Mouse (Mus musculus): Measurements from ENCODE around the gene Adcy9. TPM values are rescaled to one million over a fixed set of nuclear protein-coding genes. Genes with fewer than 3 reads are reported as not detected.

Gene Adcy9
- polyA plus RNA-seq, 1 experiment from 2014 or later = 1.3 TPM

DNA sequence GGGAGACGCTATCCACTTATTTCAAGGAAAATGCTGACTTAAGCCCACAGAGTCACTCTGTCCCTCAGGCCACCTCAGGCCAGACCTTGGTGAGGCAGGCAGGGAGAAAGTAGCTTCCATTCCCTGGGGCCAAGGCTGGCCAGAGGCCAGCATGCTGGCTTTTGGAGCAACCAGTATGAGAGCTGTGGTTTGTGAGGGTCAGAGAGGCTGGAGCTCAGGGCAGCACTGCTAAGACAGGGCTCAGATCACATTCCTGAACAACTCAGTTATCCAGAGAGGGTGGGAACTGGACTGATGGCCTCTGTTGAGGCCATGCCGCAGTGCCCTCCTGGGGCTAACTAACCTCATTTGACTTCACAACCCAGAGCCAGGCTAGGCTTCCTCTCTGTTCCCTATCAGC lies 15.1 kb upstream of the Adcy9 start:
- H3K4me3 ChIP-seq (replicated peaks; ENCODE audit: low read depth, low read length) = no peak overlapping the region
- H3K36me3 ChIP-seq (ENCODE audit: insufficient read depth, low read length) = no peaks in the 10 kb centered on the region
- H3K4me2 ChIP-seq (ENCODE audit: low read length) = no peak overlapping the region
- 88% methylated on average over 2 of the region's 2 CpGs for WGBS
- DNase-seq (ENCODE audit: low spot score) (no peak), ATAC-seq (replicated peaks; ENCODE audit: low FRiP score, low read depth) (no peak)
- H3K27ac ChIP-seq = no peak overlapping the region
- no peak overlapping the region for H3K9ac ChIP-seq (ENCODE audit: low read depth, low read length)
- H3K9me3 ChIP-seq (replicated peaks; ENCODE audit: low read length) = no peaks in the 10 kb centered on the region
- no peaks in the 10 kb centered on the region for H3K4me1 ChIP-seq (replicated peaks; ENCODE audit: insufficient read depth, low read length)
- no peak for TF ChIP-seq CTCF (IDR thresholded peaks at IDR 0.05; ENCODE audit: low read depth)
- H3K27me3 ChIP-seq (ENCODE audit: insufficient read depth, low read length) = no peaks in the 10 kb centered on the region

- no peak for DNase-seq (ENCODE audit: low spot score)
- no peak for TF ChIP-seq CTCF (IDR thresholded peaks at IDR 0.05; ENCODE audit: low read depth)
- H3K27me3 ChIP-seq (ENCODE audit: insufficient read depth, low read length) = no peaks in the 10 kb centered on the region
- H3K36me3 ChIP-seq (ENCODE audit: insufficient read depth, low read length) = no peaks in the 10 kb centered on the region
- no peak overlapping the region for H3K27ac ChIP-seq
- no peak overlapping the region for H3K9ac ChIP-seq (ENCODE audit: low read depth, low read length)
- no peak overlapping the region for H3K4me3 ChIP-seq (replicated peaks; ENCODE audit: low read depth, low read length)
- H3K4me1 ChIP-seq (replicated peaks; ENCODE audit: insufficient read depth, low read length) = no peaks in the 10 kb centered on the region
- ATAC-seq (replicated peaks; ENCODE audit: low FRiP score, low read depth) = no peak
- H3K9me3 ChIP-seq (replicated peaks; ENCODE audit: low read length) = no peaks in the 10 kb centered on the region
- H3K4me2 ChIP-seq (ENCODE audit: low read length) = no peak overlapping the region
- 34% methylated on average over 4 of the region's 4 CpGs for WGBS
These were observed 11.5 kb upstream of the Adcy9 start for GRCm38 (mm10) chr16:4431841-4432240.

- DNase-seq (ENCODE audit: low spot score) (no peak), ATAC-seq (replicated peaks; ENCODE audit: low FRiP score, low read depth) (no peak)
- TF ChIP-seq CTCF (IDR thresholded peaks at IDR 0.05; ENCODE audit: low read depth) = no peak
- no peaks in the 10 kb centered on the region for H3K4me1 ChIP-seq (replicated peaks; ENCODE audit: insufficient read depth, low read length)
- no peaks in the 10 kb centered on the region for H3K9me3 ChIP-seq (replicated peaks; ENCODE audit: low read length)
- 84% methylated on average over 3 of the region's 3 CpGs for WGBS
- H3K27me3 ChIP-seq (ENCODE audit: insufficient read depth, low read length) = no peaks in the 10 kb centered on the region
- no peak overlapping the region for H3K9ac ChIP-seq (ENCODE audit: low read depth, low read length)
- H3K27ac ChIP-seq = no peak overlapping the region
- no peak overlapping the region for H3K4me2 ChIP-seq (ENCODE audit: low read length)
- H3K36me3 ChIP-seq (ENCODE audit: insufficient read depth, low read length) = no peaks in the 10 kb centered on the region
- no peak overlapping the region for H3K4me3 ChIP-seq (replicated peaks; ENCODE audit: low read depth, low read length)
These were observed 10.7 kb upstream of the Adcy9 start for GRCm38 (mm10) chr16:4431013-4431412.

GRCm38 (mm10) chr16:4430232-4430631 lies 9.9 kb upstream of the Adcy9 start:
- Histone ChIP-seq H3K9ac (ENCODE audit: low read depth, low read length) (no peak overlapping the region), H3K4me1 (replicated peaks; ENCODE audit: insufficient read depth, low read length) (no peaks in the 10 kb centered on the region), H3K4me2 (ENCODE audit: low read length) (no peak overlapping the region), H3K27me3 (ENCODE audit: insufficient read depth, low read length) (no peaks in the 10 kb centered on the region), H3K9me3 (replicated peaks; ENCODE audit: low read length) (no peaks in the 10 kb centered on the region), H3K36me3 (ENCODE audit: insufficient read depth, low read length) (no peaks in the 10 kb centered on the region), H3K27ac (no peak overlapping the region), H3K4me3 (replicated peaks; ENCODE audit: low read depth, low read length) (no peak overlapping the region)
- DNase-seq (ENCODE audit: low spot score) = no peak
- no peak for TF ChIP-seq CTCF (IDR thresholded peaks at IDR 0.05; ENCODE audit: low read depth)
- no peak for ATAC-seq (replicated peaks; ENCODE audit: low FRiP score, low read depth)
- 77% methylated on average over 5 of the region's 5 CpGs for WGBS

DNA sequence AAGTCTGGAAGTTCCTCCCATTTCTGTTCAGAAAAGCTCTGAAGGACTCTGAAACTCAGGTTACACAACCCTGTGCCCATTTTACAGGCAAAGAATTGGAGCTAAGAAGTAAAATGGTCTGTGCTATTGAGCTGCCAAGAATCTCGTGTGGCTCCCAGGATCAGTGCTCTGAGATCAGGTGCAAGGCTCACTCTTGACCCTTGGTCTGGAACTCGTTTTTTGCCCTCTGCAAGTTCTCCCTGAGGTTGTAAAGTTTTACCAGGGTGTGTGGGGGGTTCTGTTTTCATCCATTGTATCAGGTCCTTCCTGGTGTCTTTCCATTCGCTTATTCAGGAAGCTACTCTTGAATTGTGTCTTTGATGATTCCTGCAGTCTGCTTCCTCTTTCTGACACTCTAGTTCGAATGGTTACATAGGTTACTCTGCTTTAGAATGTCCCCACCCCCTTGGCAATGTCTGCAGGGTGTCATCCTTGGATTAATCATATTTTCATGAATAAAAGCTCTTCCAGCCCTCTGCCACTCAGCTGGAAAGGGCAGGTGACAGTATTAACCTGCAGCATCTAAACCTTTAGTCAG lies 5.4 kb upstream of the Adcy9 start:
- Histone ChIP-seq H3K9me3 (replicated peaks; ENCODE audit: low read length) (no peaks in the 10 kb centered on the region), H3K36me3 (ENCODE audit: insufficient read depth, low read length) (no peaks in the 10 kb centered on the region), H3K4me3 (replicated peaks; ENCODE audit: low read depth, low read length) (no peak overlapping the region), H3K9ac (ENCODE audit: low read depth, low read length) (no peak overlapping the region), H3K27ac (no peak overlapping the region), H3K4me2 (ENCODE audit: low read length) (no peak overlapping the region), H3K4me1 (replicated peaks; ENCODE audit: insufficient read depth, low read length) (no peaks in the 10 kb centered on the region), H3K27me3 (ENCODE audit: insufficient read depth, low read length) (no peaks in the 10 kb centered on the region)
- no peak for ATAC-seq (replicated peaks; ENCODE audit: low FRiP score, low read depth)
- WGBS = 24% methylated on average over 4 of the region's 4 CpGs
- DNase-seq (ENCODE audit: low spot score) = no peak
- no peak for TF ChIP-seq CTCF (IDR thresholded peaks at IDR 0.05; ENCODE audit: low read depth)

DNA sequence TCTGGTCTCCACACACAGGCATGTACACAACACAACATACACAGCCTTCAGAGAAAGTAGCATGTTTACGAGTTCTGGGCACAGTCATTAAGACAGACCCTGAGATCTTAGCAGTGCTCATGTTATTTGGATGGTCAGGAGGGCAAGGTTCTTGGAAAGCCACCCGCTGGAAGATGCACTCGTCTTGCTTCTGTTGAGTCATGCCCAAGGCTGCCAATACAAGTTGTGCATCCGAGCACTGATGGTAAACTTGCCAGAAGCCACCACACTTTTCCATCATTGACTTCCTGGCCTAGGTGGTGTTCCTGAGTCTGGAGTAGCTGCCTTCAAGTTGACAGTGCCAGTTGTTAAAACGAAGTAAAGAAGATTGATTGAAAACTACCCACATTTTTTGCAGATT lies 3.3 kb upstream of the Adcy9 start:
- WGBS = 87% methylated on average over 5 of the region's 5 CpGs
- Histone ChIP-seq H3K9ac (ENCODE audit: low read depth, low read length) (no peak overlapping the region), H3K27me3 (ENCODE audit: insufficient read depth, low read length) (no peaks in the 10 kb centered on the region), H3K4me3 (replicated peaks; ENCODE audit: low read depth, low read length) (no peak overlapping the region), H3K9me3 (replicated peaks; ENCODE audit: low read length) (no peaks in the 10 kb centered on the region), H3K27ac (no peak overlapping the region), H3K4me2 (ENCODE audit: low read length) (no peak overlapping the region), H3K36me3 (ENCODE audit: insufficient read depth, low read length) (no peaks in the 10 kb centered on the region), H3K4me1 (replicated peaks; ENCODE audit: insufficient read depth, low read length) (peaks cover 5% of the 10 kb centered on the region; the same call in 1 of the 2 replicates)
- no peak for DNase-seq (ENCODE audit: low spot score)
- ATAC-seq (replicated peaks; ENCODE audit: low FRiP score, low read depth) = no peak
- TF ChIP-seq CTCF (IDR thresholded peaks at IDR 0.05; ENCODE audit: low read depth) = no peak

DNA sequence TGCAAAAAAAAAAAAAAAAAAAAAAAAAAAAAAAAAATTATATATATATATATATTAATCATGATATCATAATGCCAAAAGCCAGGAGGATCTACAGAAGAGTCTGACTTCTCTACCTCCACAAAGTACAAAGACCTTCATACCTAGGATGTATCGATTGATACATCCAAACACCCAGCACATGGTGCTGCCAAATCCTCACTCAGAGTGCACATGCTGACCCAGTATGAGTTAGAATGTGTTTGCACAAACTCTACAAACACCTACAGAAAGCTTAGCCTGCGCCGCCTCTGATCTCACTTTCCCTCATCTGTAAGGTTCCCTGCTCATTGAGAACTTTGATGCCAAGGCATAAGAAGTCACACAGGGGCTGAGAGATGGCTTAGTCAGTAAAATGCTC lies 2.7 kb upstream of the Adcy9 start:
- Histone ChIP-seq H3K4me2 (ENCODE audit: low read length) (no peak overlapping the region), H3K4me3 (replicated peaks; ENCODE audit: low read depth, low read length) (no peak overlapping the region), H3K27me3 (ENCODE audit: insufficient read depth, low read length) (no peaks in the 10 kb centered on the region), H3K4me1 (replicated peaks; ENCODE audit: insufficient read depth, low read length) (peaks cover 5% of the 10 kb centered on the region), H3K9ac (ENCODE audit: low read depth, low read length) (no peak overlapping the region), H3K9me3 (replicated peaks; ENCODE audit: low read length) (no peaks in the 10 kb centered on the region), H3K36me3 (ENCODE audit: insufficient read depth, low read length) (no peaks in the 10 kb centered on the region), H3K27ac (no peak overlapping the region)
- DNase-seq (ENCODE audit: low spot score) = no peak
- 94% methylated on average over 3 of the region's 3 CpGs for WGBS
- TF ChIP-seq CTCF (IDR thresholded peaks at IDR 0.05; ENCODE audit: low read depth) = no peak
- ATAC-seq (replicated peaks; ENCODE audit: low FRiP score, low read depth) = no peak
